Mouse (Mus musculus) cerebellum, adult 11 months (tissue): ENCODE data around the gene Hnrnpul1.
"Not testable (repeated sequence)": the region's sequence is repeated elsewhere in the genome, so short reads cannot be mapped to it uniquely, and the experiment has no call there.

Experiments used
- DNase-seq: peaks from one replicate; pipeline ENCODE4 v3.0.0; 2022

Hnrnpul1 gene

DNA sequence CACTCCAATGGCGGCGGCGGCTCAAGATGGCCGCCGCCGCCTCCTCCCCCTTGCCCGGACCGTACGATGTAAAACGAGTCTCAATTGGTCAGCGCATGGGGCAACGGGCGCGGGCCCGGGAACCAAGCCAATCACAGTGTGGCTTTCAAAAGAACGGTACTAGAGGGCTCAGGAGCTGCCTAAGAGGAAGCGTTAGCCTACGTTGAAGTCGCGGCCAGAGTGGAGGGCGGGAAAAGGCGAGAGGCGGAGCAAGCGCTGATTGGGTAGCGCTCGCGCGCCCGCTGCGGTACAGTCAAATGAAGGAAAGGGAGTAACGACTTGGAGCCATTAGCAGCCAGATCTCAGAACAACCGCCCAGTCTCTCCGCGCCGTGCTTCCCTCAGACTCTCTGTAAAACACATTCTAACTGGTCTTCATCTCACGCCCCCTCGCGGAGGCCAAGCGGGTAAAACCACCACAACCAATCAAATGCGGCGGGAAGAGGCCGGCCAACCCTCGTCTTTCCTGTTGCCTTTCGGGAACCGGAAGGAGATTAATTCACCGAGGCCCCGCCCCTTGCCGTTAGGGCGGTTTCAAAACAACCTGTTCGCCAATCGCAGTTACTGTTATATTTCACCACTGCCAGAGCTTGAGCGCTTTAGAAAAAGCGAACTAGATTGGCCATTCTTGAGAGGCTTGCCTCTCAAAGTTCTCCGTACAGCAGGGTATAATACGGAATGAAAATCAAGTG is at the start of gene Hnrnpul1:
Gene Hnrnpul1, minus strand, starts transcription at position 20 of the 730 bp plus-strand sequence.
- DNase-seq, result peak; percentile 99

- DNase-seq, result no peak
Measured at GRCm38 (mm10) chr7:25803460-25803859, 48.9 kb upstream of the Hnrnpul1 start.

DNA sequence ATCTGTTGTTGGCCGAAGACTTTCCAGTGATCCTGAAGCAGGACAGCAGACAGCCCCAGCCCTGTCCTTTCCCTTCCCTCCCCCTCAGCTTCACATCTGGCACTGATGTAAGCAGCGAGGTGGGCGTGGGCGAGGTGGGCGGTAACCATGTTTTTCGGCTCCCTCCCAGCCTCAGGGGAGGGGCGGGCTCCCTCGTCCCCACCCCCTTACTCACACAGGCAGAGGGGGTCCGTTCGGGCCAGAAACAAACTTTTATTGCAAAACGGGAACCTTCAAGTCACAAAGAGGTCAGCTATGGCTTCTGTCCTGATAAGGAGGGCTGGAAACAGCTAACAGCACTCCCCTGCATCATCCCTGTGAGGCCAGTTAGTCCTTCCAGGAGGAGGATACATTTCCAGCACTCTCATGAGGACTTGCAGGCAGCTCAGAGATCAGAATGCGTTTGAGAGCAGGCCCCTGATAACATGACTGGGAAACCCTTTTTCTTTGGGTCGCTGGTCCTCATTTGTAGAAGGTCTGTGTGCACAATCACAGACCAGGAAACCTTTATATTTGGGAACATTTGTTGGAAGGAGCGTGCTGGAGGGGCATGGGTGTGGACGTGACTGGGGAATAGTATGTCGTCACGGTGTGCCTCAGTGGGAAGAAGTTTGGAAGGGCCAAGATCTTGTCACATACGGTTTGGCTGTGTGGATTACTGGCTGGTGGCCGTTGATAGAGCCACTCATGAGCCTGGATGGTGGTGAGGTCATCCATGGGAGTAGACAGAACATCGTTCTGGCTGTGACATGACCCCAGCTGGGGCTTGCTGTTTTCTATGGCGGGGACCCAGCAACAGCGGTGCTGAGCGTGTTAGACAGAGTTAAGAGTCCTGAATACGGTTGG is 47.9 kb upstream of the Hnrnpul1 start:
- DNase-seq, result no peak

- no peak for DNase-seq
Measured at GRCm38 (mm10) chr7:25801031-25801430, 46.5 kb upstream of the Hnrnpul1 start.

DNA sequence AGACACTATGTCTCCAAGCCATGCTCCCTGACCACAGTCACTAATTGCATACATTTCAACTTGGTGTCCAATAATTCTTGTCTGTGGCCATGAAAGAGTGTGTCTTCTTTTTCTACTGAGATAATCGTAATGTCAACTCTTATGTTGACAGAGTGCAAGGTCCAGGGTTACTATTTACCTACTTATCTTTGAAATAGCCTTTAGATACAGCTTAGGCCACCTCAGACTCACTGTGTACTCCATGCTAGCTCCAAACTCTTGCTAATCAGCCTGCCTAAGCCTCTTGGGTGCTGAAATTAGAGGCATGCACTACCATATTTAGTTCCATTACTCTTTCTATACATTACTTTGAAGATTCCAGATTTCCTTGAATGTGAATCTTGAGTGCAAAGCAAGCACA is 44.8 kb upstream of the Hnrnpul1 start:
- DNase-seq, result no peak

DNA sequence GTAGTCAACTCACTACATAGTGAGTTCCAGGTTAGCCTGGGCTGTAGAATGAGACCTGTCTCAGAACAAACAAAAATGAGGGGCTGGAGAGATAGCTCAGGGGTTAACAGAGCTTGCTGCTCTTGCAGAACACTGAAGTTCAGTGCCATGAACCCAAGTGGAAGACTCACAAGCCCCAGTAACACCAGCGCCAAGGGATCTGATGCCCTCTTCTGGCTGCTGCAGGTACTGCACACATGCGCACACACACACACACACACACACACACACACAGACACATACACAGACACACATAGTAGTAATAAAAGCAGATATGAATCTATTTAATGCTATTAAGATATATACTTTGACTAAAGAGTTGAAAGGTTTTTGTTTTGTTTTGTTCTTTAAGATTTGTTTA is 44.0 kb upstream of the Hnrnpul1 start:
- DNase-seq, result no peak

DNA sequence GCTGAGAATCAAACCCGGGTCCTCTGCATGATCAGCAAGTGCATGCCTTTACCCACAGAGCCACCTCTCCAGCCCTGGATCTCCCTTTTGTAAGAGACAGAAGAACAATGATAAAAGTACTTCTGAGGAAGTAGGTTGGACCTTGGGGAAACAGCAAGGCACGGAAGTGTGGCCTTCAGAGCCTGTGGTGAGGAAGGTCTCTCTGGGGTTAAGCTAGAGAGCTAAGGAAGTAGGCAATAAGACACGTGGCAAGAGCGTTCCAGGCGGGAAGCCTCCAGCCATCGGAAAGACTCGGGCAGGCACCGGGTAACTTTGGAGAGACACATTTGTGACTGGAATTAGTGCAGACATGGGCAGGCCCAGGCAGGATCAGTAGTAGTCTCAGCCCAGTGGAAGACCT is 40.2 kb upstream of the Hnrnpul1 start:
- DNase-seq, result no peak

DNA sequence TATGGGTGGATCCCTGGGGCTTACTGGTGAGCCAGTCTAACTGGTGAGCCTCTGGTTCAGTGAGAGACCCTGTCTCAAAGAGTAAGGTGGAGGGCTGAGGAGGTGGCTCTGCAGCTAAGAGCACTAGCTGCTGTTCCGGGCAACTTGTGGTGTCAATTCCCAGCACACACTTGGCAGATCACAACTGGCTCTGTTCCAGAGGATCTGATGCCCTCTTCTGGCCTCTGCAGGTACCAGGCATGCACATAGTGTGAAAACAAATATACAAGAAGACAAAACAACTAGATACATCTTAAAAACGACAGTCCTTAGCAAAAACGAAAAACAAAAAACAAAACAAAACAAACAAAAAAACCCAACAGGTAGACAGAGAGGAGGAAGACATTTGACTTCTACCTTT is 39.1 kb upstream of the Hnrnpul1 start:
- no peak for DNase-seq

- not testable (repeated sequence) for DNase-seq
Measured at GRCm38 (mm10) chr7:25792966-25793365, 38.4 kb upstream of the Hnrnpul1 start.

GRCm38 (mm10) chr7:25790615-25791014 is 36.1 kb upstream of the Hnrnpul1 start:
- DNase-seq, result no peak

GRCm38 (mm10) chr7:25789129-25789440 is 34.5 kb upstream of the Hnrnpul1 start:
- no peak for DNase-seq

- peak; percentile 11 for DNase-seq
Measured at GRCm38 (mm10) chr7:25788220-25789128, 33.9 kb upstream of the Hnrnpul1 start, which contains the start of gene Axl. Gene Axl (minus strand): TSS chr7:25788705.

DNA sequence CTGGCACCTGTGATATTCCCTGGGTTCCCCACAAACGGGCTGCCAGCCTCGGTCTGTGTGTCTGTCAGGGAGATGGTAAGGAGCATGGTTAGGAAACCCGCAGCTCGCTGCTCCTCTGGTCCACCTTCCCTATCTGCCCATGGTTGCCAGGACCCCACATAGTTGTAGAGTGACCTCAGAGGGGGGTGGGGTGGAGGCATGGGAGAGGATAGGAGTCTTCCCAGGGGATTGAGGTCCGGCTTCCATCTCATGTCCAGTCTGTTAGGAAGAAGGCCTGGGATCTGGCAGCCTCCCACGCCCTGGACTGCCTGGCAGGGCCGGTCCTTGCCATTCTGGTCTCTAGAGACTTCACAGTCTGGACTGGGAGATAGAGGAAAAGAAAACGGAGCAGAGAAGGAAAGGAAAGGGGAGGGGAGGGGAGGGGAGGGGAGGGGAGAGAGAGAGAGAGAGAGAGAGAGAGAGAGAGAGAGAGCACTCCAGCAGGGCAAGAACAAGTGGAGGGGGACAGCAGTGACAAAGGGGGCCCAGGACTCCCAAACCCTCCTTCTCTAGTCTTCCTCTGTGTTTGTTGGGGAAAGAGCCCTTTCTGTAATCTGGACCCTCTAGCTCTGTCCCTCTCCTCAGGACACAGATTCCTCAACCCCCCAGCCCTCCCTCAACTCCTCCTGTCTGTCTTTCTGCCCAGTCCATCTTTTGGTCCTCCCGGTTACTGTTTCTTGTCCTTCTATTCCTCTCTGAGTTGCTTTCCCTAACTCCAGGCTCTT is 33.1 kb upstream of the Hnrnpul1 start:
- DNase-seq, result no peak

DNA sequence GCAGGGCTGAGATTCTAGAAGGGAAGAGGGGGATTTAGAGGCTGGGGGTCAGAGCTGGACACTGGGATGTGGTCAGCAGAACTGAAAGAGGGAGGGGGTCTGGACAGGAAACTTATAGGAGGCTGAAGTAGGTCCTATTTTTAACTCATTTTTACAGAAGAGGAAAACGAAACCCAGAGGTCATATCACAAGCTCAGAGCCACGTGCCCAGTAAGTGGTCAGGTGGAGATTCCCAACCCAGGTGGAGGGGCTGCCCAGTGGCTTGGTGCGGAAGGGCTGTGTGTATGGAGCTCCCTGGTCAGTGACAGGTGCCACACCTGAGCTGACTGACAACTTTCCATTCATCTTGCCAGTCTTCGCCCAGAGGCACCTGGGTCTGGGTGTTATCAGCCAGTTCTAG is 32.4 kb upstream of the Hnrnpul1 start:
- DNase-seq, result no peak

- no peak for DNase-seq
Measured at GRCm38 (mm10) chr7:25785752-25786151, 31.2 kb upstream of the Hnrnpul1 start.

- DNase-seq, result no peak
Measured at GRCm38 (mm10) chr7:25784808-25785207, 30.3 kb upstream of the Hnrnpul1 start.

DNA sequence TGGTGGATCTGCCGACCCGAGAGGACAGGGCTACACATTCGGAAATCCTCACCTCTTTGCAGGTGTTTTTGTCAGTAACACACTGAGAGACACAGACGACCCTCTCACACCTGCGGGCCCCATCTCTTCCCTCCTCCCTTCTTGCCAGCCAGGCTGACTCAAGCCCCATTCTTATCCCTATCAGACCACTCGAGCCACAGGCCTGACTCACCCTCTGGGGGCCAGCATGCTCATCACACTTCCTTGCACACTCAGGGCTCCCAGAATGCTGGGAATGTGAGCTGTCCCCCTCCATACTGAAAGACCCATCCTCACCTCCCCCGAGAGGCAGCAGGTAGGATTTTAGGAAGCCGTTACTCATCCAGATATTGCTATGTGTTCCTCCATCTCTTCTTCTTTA is 29.2 kb upstream of the Hnrnpul1 start:
- no peak for DNase-seq

DNA sequence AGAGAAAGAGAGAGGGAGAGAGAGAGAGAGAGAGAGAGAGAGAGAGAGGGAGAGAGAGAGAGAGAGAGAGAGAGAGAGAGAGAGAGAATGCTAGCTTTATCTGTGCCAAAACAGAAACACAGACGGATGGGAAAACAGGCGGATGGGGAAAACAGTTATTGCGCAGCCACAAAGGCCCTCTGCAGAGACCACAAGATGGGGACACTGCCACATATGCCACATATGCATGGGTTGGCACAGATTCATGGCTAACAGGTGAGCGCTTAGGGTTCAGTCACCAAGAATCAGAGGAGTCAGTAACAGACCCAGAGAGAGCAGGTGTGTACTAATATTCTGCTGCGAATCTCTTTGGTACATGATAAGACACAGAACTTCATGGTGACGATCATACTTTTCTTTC is 28.2 kb upstream of the Hnrnpul1 start:
- DNase-seq, result no peak

DNA sequence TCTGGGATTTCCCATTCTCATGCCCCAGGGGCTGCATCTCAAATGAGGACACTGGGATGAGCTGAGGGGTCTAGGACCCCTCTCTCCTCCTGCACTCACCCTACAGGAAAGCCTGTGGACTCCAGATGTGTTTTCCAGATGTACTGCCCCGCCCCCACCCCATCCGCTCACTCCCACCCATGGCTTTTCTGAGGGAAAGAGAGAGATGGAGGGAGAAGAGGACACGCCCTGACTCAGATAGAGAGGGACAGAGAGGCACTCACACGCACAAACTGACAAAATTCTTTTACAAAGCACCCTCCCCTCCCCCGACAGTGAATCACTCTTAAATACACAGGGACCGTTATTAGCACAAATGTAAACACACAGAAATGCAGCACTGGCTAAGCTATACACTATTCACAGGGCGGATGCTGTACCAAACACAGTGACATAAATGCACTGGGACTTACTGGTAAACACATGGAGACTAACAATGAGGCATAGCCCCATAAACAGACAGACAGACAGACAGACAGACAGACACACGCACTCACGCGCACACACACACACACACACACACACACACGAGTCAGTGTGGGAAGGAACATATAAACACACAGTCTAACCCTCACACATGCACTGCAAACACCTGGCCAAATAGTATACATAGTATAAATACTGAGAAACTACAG is 27.5 kb upstream of the Hnrnpul1 start:
- DNase-seq, result no peak

- no peak for DNase-seq
Measured at GRCm38 (mm10) chr7:25781321-25781936, 26.9 kb upstream of the Hnrnpul1 start.

DNA sequence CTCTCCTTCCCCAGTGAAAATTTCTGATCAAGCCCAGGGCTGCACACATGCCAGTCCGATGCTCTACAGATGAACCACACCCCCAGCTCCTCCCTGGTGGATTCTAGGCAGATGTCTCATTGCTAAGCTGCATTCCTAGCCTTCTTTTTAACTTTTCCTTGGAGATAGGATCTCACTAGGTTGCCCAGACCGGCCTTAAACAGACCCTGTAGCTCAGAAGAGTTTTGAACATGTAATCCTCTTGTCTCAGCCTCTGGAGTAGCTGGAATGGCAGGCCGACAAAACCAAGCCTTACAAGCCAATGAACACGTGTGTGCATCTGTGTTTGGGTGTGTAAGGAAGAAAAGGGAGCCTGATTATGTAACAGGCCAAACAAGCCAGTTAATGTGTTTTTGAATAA is 26.2 kb upstream of the Hnrnpul1 start:
- no peak for DNase-seq
